Mouse (Mus musculus) heart, embryonic 16.5 days (tissue): ENCODE results near the gene Atn1. TPM values are rescaled to one million over a fixed set of nuclear protein-coding genes. Genes with fewer than 3 reads are reported as not detected.
"Not testable (repeated sequence)": the region's sequence is repeated elsewhere in the genome, so short reads cannot be mapped to it uniquely, and the experiment has no call there.

ENCODE experiments used
- ATAC-seq: fragments of 200-750 bp; cut with Nextera tagmentation; replicated peaks from 2 replicates; pipeline ENCODE4 v1.8.0; 2017; ENCODE audit warnings: moderate number of reproducible peaks; ENCODE audit not compliant: insufficient read depth, low FRiP score; ENCODE audit errors: extremely low read depth
- H3K27ac ChIP-seq: fragments of 300-500 bp; sonication (generic); 2 replicates; pipeline ENCODE4 v1.5.1; 2014; ENCODE audit warnings: mild to moderate bottlenecking, low read length, control low read depth, moderate library complexity
- H3K27me3 ChIP-seq: fragments of 300-500 bp; sonication (generic); 2 replicates; pipeline ENCODE4 v1.6.1; 2014; ENCODE audit warnings: low read length, mixed read lengths; ENCODE audit not compliant: control insufficient read depth, insufficient read depth
- H3K36me3 ChIP-seq: fragments of 300-500 bp; sonication (generic); 2 replicates; pipeline ENCODE4 v1.6.1; 2014; ENCODE audit not compliant: control insufficient read depth, insufficient read depth
- H3K4me1 ChIP-seq: fragments of 300-500 bp; sonication (generic); 2 replicates; pipeline ENCODE4 v1.6.1; 2014; ENCODE audit warnings: low read length, mixed read lengths; ENCODE audit not compliant: control insufficient read depth, insufficient read depth
- H3K4me2 ChIP-seq: fragments of 300-500 bp; sonication (generic); 2 replicates; pipeline ENCODE4 v1.6.1; 2014; ENCODE audit warnings: low read depth, mild to moderate bottlenecking, control low read depth, low read length
- H3K4me3 ChIP-seq: fragments of 300-500 bp; sonication (generic); 2 replicates; pipeline ENCODE4 v1.5.1; 2014; ENCODE audit warnings: mild to moderate bottlenecking, control low read depth, low read length
- H3K9ac ChIP-seq: fragments of 300-500 bp; sonication (generic); 2 replicates; pipeline ENCODE4 v1.6.1; 2014; ENCODE audit warnings: low read length, control low read depth
- H3K9me3 ChIP-seq: fragments of 300-500 bp; sonication (generic); replicated peaks from 2 replicates; pipeline ENCODE4 v1.6.1; 2016; ENCODE audit warnings: low read length; ENCODE audit not compliant: control insufficient read depth
- WGBS: fragments of 180-500 bp; shearing (Covaris S2); extraction: QIAGEN DNeasy Blood & Tissue Kit; methylation state at CpG from one replicate; pipeline ENCODE4 v1.1.7; 2014; 5-methylcytosine and 5-hydroxymethylcytosine counted together
- polyA plus RNA-seq: library from polyadenylated mRNA; unstranded; fragments of >200 nt; fragmentation: Nextera tagmentation; extraction: Ambion mirVana; gene quantifications from 2 replicates; pipeline ENCODE4 v1.2.1, GENCODE M21; 2015

Atn1 gene
- polyA plus RNA-seq, result 9.4 and 10.4 TPM in 2 replicates

- Histone ChIP-seq H3K9ac (peak within 1 kb of the TSS; percentile 94), H3K9me3 (no peaks in the 10 kb centered on the region), H3K27ac (peak within 1 kb of the TSS; percentile 96), H3K4me3 (peak within 1 kb of the TSS; percentile 82), H3K36me3 (no peaks in the 10 kb centered on the region), H3K4me2 (peak within 1 kb of the TSS; percentile 67), H3K4me1 (peaks cover 40% of the 10 kb centered on the region), H3K27me3 (no peaks in the 10 kb centered on the region)
- ATAC-seq, result peak; percentile 75
- WGBS, result 1% methylated on average over 65 of the region's 100 CpGs
Measured at GRCm38 (mm10) chr6:124755831-124756595, at the start of gene Atn1, which contains the start of gene Gm45234. Atn1 (minus strand) TSS chr6:124756524. Gm45234 (minus strand) TSS chr6:124756021.

GRCm38 (mm10) chr6:124805341-124806321 lies 49.3 kb upstream of the Atn1 start:
- Histone ChIP-seq H3K9me3 (no peaks in the 10 kb centered on the region), H3K36me3 (peaks cover 6% of the 10 kb centered on the region), H3K27me3 (no peaks in the 10 kb centered on the region), H3K9ac (peak overlapping the region; percentile 72), H3K27ac (peak overlapping the region; percentile 92), H3K4me3 (peak overlapping the region; percentile 61), H3K4me2 (peak overlapping the region; percentile 90), H3K4me1 (peaks cover 43% of the 10 kb centered on the region)
- peak; percentile 77 for ATAC-seq
- WGBS, result 3% methylated on average over 34 of the region's 34 CpGs

- Histone ChIP-seq H3K4me2 (no peak overlapping the region), H3K27me3 (no peaks in the 10 kb centered on the region), H3K27ac (no peak overlapping the region)
Measured at GRCm38 (mm10) chr6:124804341-124804740, 48.0 kb upstream of the Atn1 start.

DNA sequence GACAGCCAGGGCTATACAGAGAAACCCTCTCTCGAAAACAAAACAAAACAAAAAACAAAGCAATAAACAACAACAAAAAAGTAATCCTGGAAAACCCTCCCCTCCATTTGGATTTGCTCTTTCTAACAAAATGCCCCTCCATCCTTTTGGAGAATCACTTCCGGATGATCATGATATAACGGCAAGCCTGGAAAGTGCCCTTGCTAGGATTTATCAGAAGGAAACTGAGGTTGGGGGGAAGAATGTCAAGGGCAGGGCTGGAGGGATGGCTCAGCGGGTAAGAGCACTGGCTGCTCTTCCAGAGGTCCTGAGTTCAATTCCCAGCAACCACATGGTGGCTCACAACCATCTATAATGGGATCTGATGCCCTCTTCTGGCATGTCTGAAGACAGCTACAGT lies 47.4 kb upstream of the Atn1 start:
- WGBS, result 94% methylated on average over 4 of the region's 4 CpGs
- not testable (repeated sequence) for H3K27me3 ChIP-seq, H3K9ac ChIP-seq, H3K27ac ChIP-seq, ATAC-seq, H3K4me2 ChIP-seq, H3K36me3 ChIP-seq, H3K9me3 ChIP-seq, H3K4me3 ChIP-seq
- H3K4me1 ChIP-seq, result peaks cover 29% of the 10 kb centered on the region

More at GRCm38 (mm10) chr6:124804341-124804740, 48.0 kb upstream of the Atn1 start:
- WGBS, result 82% methylated on average over 3 of the region's 3 CpGs
- Histone ChIP-seq H3K9ac (no peak overlapping the region), H3K4me3 (no peak overlapping the region), H3K9me3 (no peaks in the 10 kb centered on the region), H3K36me3 (no peaks in the 10 kb centered on the region), H3K4me1 (peaks cover 31% of the 10 kb centered on the region)
- ATAC-seq, result no peak

- Histone ChIP-seq H3K27ac (no peak overlapping the region), H3K4me1 (peaks cover 26% of the 10 kb centered on the region), H3K4me2 (no peak overlapping the region), H3K9ac (no peak overlapping the region), H3K27me3 (no peaks in the 10 kb centered on the region), H3K36me3 (no peaks in the 10 kb centered on the region), H3K4me3 (no peak overlapping the region), H3K9me3 (no peaks in the 10 kb centered on the region)
- no peak for ATAC-seq
- 79% methylated on average over 3 of the region's 3 CpGs for WGBS
Measured at GRCm38 (mm10) chr6:124803061-124803460, 46.7 kb upstream of the Atn1 start.

- 0 out of 2 replicates have a peak overlapping the region, but pooled peaks have one; percentile 26 for H3K9ac ChIP-seq
- WGBS, result 21% methylated on average over 5 of the region's 9 CpGs
- peak overlapping the region; percentile 15; the same call in 1 of the 2 replicates for H3K4me3 ChIP-seq
- H3K36me3 ChIP-seq, H3K27ac ChIP-seq, H3K27me3 ChIP-seq, ATAC-seq, H3K9me3 ChIP-seq: not testable (repeated sequence)
- peak overlapping the region; percentile 51 for H3K4me2 ChIP-seq
- peaks cover 20% of the 10 kb centered on the region for H3K4me1 ChIP-seq
Measured at GRCm38 (mm10) chr6:124802400-124802799, 46.1 kb upstream of the Atn1 start.

- ATAC-seq, result no peak
- 77% methylated on average over 2 of the region's 2 CpGs for WGBS
- H3K27ac ChIP-seq, result no peak overlapping the region
Measured at GRCm38 (mm10) chr6:124796200-124796599, 39.9 kb upstream of the Atn1 start.

DNA sequence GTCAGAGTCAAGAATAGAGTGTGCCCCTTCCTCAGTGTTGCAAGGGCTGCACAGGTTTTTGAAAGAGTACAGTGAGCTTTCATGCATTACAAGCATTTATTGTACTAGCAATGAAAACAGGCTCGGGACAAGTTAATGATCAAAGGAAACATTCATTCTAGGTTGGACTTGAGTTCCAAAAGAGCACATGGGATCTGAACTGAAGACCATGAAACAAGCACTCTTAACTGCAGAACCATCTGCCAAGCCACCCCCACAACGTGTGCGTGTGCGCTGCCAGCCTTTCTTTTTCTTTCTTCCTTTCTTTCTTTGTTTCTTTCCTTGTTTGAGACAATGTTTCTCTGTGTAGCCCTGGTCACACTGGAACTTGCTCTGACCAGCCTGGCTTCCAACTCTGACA lies 39.5 kb upstream of the Atn1 start:
- Histone ChIP-seq H3K36me3 (no peaks in the 10 kb centered on the region), H3K4me2 (no peak overlapping the region), H3K27me3 (no peaks in the 10 kb centered on the region), H3K4me3 (no peak overlapping the region), H3K9me3 (no peaks in the 10 kb centered on the region), H3K9ac (no peak overlapping the region), H3K4me1 (no peaks in the 10 kb centered on the region), H3K27ac (no peak overlapping the region)
- no peak for ATAC-seq
- 78% methylated on average over 4 of the region's 4 CpGs for WGBS

More at GRCm38 (mm10) chr6:124796200-124796599, 39.9 kb upstream of the Atn1 start:
- H3K4me2 ChIP-seq, result no peak overlapping the region
- no peak overlapping the region for H3K9ac ChIP-seq
- no peaks in the 10 kb centered on the region for H3K36me3 ChIP-seq
- no peaks in the 10 kb centered on the region for H3K9me3 ChIP-seq
- no peaks in the 10 kb centered on the region for H3K27me3 ChIP-seq
- no peak overlapping the region for H3K4me3 ChIP-seq
- H3K4me1 ChIP-seq, result no peaks in the 10 kb centered on the region
